Mouse (Mus musculus): ENCODE data around the gene Olfr635. TPM values are rescaled to one million over a fixed set of nuclear protein-coding genes. Genes with fewer than 3 reads are reported as not detected.

The Olfr635 gene
- polyA plus RNA-seq, 1 experiment from 2014 or later = not detected

GRCm38 (mm10) chr7:104025473-104025872 is 54.5 kb downstream of the Olfr635 start, which contains the start of gene Olfr640:
Gene Olfr640, minus strand, starts transcription at chr7:104025573.
- Histone ChIP-seq H3K4me3 (ENCODE audit: low read depth, low read length) (no peak within 1 kb of the TSS), H3K27me3 (ENCODE audit: control insufficient read depth, insufficient read depth, low read length) (no peaks in the 10 kb centered on the region), H3K27ac (replicated peaks) (no peak within 1 kb of the TSS), H3K36me3 (ENCODE audit: control insufficient read depth, insufficient read depth, low read length) (no peaks in the 10 kb centered on the region), H3K9me3 (ENCODE audit: control insufficient read depth, low read length) (no peaks in the 10 kb centered on the region), H3K4me2 (replicated peaks; ENCODE audit: low read depth) (no peak within 1 kb of the TSS), H3K9ac (ENCODE audit: low read length) (no peak within 1 kb of the TSS), H3K4me1 (replicated peaks; ENCODE audit: control insufficient read depth, insufficient read depth) (no peaks in the 10 kb centered on the region)
- WGBS = 77% methylated on average over 6 of the region's 6 CpGs
- DNase-seq (ENCODE audit: low spot score) (no peak), ATAC-seq (ENCODE audit: low FRiP score, low TSS enrichment) (no peak)
- TF ChIP-seq EP300 (optimal IDR thresholded peaks at IDR 0.05) (no peak), CTCF (IDR thresholded peaks at IDR 0.05; ENCODE audit: low read depth) (no peak)

GRCm38 (mm10) chr7:104026978-104027377 is 56.0 kb downstream of the Olfr635 start:
- no peaks in the 10 kb centered on the region for H3K4me1 ChIP-seq (replicated peaks; ENCODE audit: control insufficient read depth, insufficient read depth)
- no peaks in the 10 kb centered on the region for H3K36me3 ChIP-seq (ENCODE audit: control insufficient read depth, insufficient read depth, low read length)
- H3K4me3 ChIP-seq (ENCODE audit: low read depth, low read length) = no peak overlapping the region
- H3K9me3 ChIP-seq (ENCODE audit: control insufficient read depth, low read length) = no peaks in the 10 kb centered on the region
- H3K4me2 ChIP-seq (replicated peaks; ENCODE audit: low read depth) = no peak overlapping the region
- no peak overlapping the region for H3K9ac ChIP-seq (ENCODE audit: low read length)
- no peak for DNase-seq (ENCODE audit: low spot score)
- TF ChIP-seq CTCF (IDR thresholded peaks at IDR 0.05; ENCODE audit: low read depth) (no peak), EP300 (optimal IDR thresholded peaks at IDR 0.05) (no peak)
- 80% methylated on average over 3 of the region's 3 CpGs for WGBS
- no peaks in the 10 kb centered on the region for H3K27me3 ChIP-seq (ENCODE audit: control insufficient read depth, insufficient read depth, low read length)
- no peak overlapping the region for H3K27ac ChIP-seq (replicated peaks)
- no peak for ATAC-seq (ENCODE audit: low FRiP score, low TSS enrichment)

- H3K4me1 ChIP-seq (replicated peaks; ENCODE audit: control insufficient read depth, insufficient read depth) = no peaks in the 10 kb centered on the region
- ATAC-seq (ENCODE audit: low FRiP score, low TSS enrichment) (no peak), DNase-seq (ENCODE audit: low spot score) (no peak)
- no peaks in the 10 kb centered on the region for H3K9me3 ChIP-seq (ENCODE audit: control insufficient read depth, low read length)
- H3K4me2 ChIP-seq (replicated peaks; ENCODE audit: low read depth) = no peak within 1 kb of the TSS
- 67% methylated on average over 1 of the region's 1 CpGs for WGBS
- H3K36me3 ChIP-seq (ENCODE audit: control insufficient read depth, insufficient read depth, low read length) = no peaks in the 10 kb centered on the region
- H3K9ac ChIP-seq (ENCODE audit: low read length) = no peak within 1 kb of the TSS
- TF ChIP-seq CTCF (IDR thresholded peaks at IDR 0.05; ENCODE audit: low read depth) = no peak
- TF ChIP-seq EP300 (optimal IDR thresholded peaks at IDR 0.05) = no peak
- H3K27me3 ChIP-seq (ENCODE audit: control insufficient read depth, insufficient read depth, low read length) = no peaks in the 10 kb centered on the region
- H3K4me3 ChIP-seq (ENCODE audit: low read depth, low read length) = no peak within 1 kb of the TSS
- H3K27ac ChIP-seq (replicated peaks) = no peak within 1 kb of the TSS
Measured at GRCm38 (mm10) chr7:104035145-104035544, 64.2 kb downstream of the Olfr635 start, which contains the start of gene Olfr641. Gene Olfr641, plus strand, starts transcription at chr7:104035445.

Other genes starting within 250 kb of the Olfr635 start
- not detected in 2 replicates for gene Olfr628, start 240.8 kb upstream of the Olfr635 start, polyA plus RNA-seq (2015; fragmentation: Nextera tagmentation; extraction: Ambion mirVana)
- gene Olfr629, start 226.2 kb upstream of the Olfr635 start, polyA plus RNA-seq (2015; fragmentation: Nextera tagmentation; extraction: Ambion mirVana) = not detected in 2 replicates
- gene Olfr630, start 213.8 kb upstream of the Olfr635 start, polyA plus RNA-seq (2015; fragmentation: Nextera tagmentation; extraction: Ambion mirVana) = not detected in 2 replicates
- not detected in 2 replicates for gene Olfr69, start 199.6 kb upstream of the Olfr635 start, polyA plus RNA-seq (2015; fragmentation: Nextera tagmentation; extraction: Ambion mirVana)
- gene Olfr68, start 191.5 kb upstream of the Olfr635 start, polyA plus RNA-seq (2015; fragmentation: Nextera tagmentation; extraction: Ambion mirVana) = 0.02 TPM in 1 of 2 replicates, not detected in the other
- gene Olfr67, start 179.3 kb upstream of the Olfr635 start, polyA plus RNA-seq (2015; fragmentation: Nextera tagmentation; extraction: Ambion mirVana) = not detected in 2 replicates
- 137 and 177 TPM in 2 replicates for gene Hbb-bt, start 157.2 kb upstream of the Olfr635 start, polyA plus RNA-seq (2015; fragmentation: Nextera tagmentation; extraction: Ambion mirVana)
- gene Hbb-bs, start 143.1 kb upstream of the Olfr635 start, polyA plus RNA-seq (2015; fragmentation: Nextera tagmentation; extraction: Ambion mirVana) = 597 and 747 TPM in 2 replicates
- gene Hbb-bh2, start 130.6 kb upstream of the Olfr635 start, polyA plus RNA-seq (2015; fragmentation: Nextera tagmentation; extraction: Ambion mirVana) = not detected in 2 replicates
- gene Hbb-bh1, start 128.0 kb upstream of the Olfr635 start, polyA plus RNA-seq (2015; fragmentation: Nextera tagmentation; extraction: Ambion mirVana) = not detected in 2 replicates
- not detected in 2 replicates for gene Hbb-y, start 117.9 kb upstream of the Olfr635 start, polyA plus RNA-seq (2015; fragmentation: Nextera tagmentation; extraction: Ambion mirVana)
- gene Olfr66, start 84.9 kb upstream of the Olfr635 start, polyA plus RNA-seq (2015; fragmentation: Nextera tagmentation; extraction: Ambion mirVana) = not detected in 2 replicates
- gene Olfr64, start 76.7 kb upstream of the Olfr635 start, polyA plus RNA-seq (2015; fragmentation: Nextera tagmentation; extraction: Ambion mirVana) = not detected in 2 replicates
- gene Olfr65, start 67.7 kb upstream of the Olfr635 start, polyA plus RNA-seq (2015; fragmentation: Nextera tagmentation; extraction: Ambion mirVana) = not detected in 2 replicates
- not detected in 2 replicates for gene Olfr631, start 42.3 kb upstream of the Olfr635 start, polyA plus RNA-seq (2015; fragmentation: Nextera tagmentation; extraction: Ambion mirVana)
- gene Olfr632, start 36.8 kb upstream of the Olfr635 start, polyA plus RNA-seq (2015; fragmentation: Nextera tagmentation; extraction: Ambion mirVana) = not detected in 2 replicates
- not detected in 2 replicates for gene Olfr633, start 26.7 kb upstream of the Olfr635 start, polyA plus RNA-seq (2015; fragmentation: Nextera tagmentation; extraction: Ambion mirVana)
- gene Olfr638, start 27.6 kb downstream of the Olfr635 start, polyA plus RNA-seq (2015; fragmentation: Nextera tagmentation; extraction: Ambion mirVana) = not detected in 2 replicates
- 0.01 TPM in 1 of 2 replicates, not detected in the other for gene Olfr639, start 46.2 kb downstream of the Olfr635 start, polyA plus RNA-seq (2015; fragmentation: Nextera tagmentation; extraction: Ambion mirVana)
- gene Olfr640, start 54.4 kb downstream of the Olfr635 start, polyA plus RNA-seq (2015; fragmentation: Nextera tagmentation; extraction: Ambion mirVana) = 0.04 TPM in 1 of 2 replicates, not detected in the other
- gene Olfr641, start 64.3 kb downstream of the Olfr635 start, polyA plus RNA-seq (2015; fragmentation: Nextera tagmentation; extraction: Ambion mirVana) = not detected in 2 replicates
- not detected in 2 replicates for gene Olfr642, start 81.5 kb downstream of the Olfr635 start, polyA plus RNA-seq (2015; fragmentation: Nextera tagmentation; extraction: Ambion mirVana)
- gene 4930516K23Rik, start 90.3 kb downstream of the Olfr635 start, polyA plus RNA-seq (2015; fragmentation: Nextera tagmentation; extraction: Ambion mirVana) = not detected in 2 replicates
- gene Olfr644, start 100.7 kb downstream of the Olfr635 start, polyA plus RNA-seq (2015; fragmentation: Nextera tagmentation; extraction: Ambion mirVana) = not detected in 2 replicates
- not detected in 2 replicates for gene Olfr645, start 114.3 kb downstream of the Olfr635 start, polyA plus RNA-seq (2015; fragmentation: Nextera tagmentation; extraction: Ambion mirVana)
- gene Olfr646, start 133.7 kb downstream of the Olfr635 start, polyA plus RNA-seq (2015; fragmentation: Nextera tagmentation; extraction: Ambion mirVana) = 0.11 TPM in 1 of 2 replicates, not detected in the other
- gene Ubqln5, start 158.7 kb downstream of the Olfr635 start, polyA plus RNA-seq (2015; fragmentation: Nextera tagmentation; extraction: Ambion mirVana) = not detected in 2 replicates
- gene Olfr643, start 166.3 kb downstream of the Olfr635 start, polyA plus RNA-seq (2015; fragmentation: Nextera tagmentation; extraction: Ambion mirVana) = not detected in 2 replicates
- gene Ubqln3, start 172.1 kb downstream of the Olfr635 start, polyA plus RNA-seq (2015; fragmentation: Nextera tagmentation; extraction: Ambion mirVana) = not detected in 2 replicates
- not detected in 2 replicates for gene Ubqlnl, start 179.4 kb downstream of the Olfr635 start, polyA plus RNA-seq (2015; fragmentation: Nextera tagmentation; extraction: Ambion mirVana)
- gene Olfm5, start 193.7 kb downstream of the Olfr635 start, polyA plus RNA-seq (2015; fragmentation: Nextera tagmentation; extraction: Ambion mirVana) = not detected in 2 replicates
- gene Olfr648, start 212.2 kb downstream of the Olfr635 start, polyA plus RNA-seq (2015; fragmentation: Nextera tagmentation; extraction: Ambion mirVana) = 0.07 and 0.08 TPM in 2 replicates
- not detected in 2 replicates for gene Olfr649, start 224.8 kb downstream of the Olfr635 start, polyA plus RNA-seq (2015; fragmentation: Nextera tagmentation; extraction: Ambion mirVana)
- 0.74 and 0.83 TPM in 2 replicates for gene Trim6, start 247.6 kb downstream of the Olfr635 start, polyA plus RNA-seq (2015; fragmentation: Nextera tagmentation; extraction: Ambion mirVana)